Mouse (Mus musculus) embryonic fibroblast, embryonic 13.5 days (primary cell): ENCODE results near the gene Fkbp8.

ENCODE experiments used
- CTCF ChIP-seq: IDR thresholded peaks from 2 replicates; pipeline ENCODE4 v1.5.1; 2011; ENCODE audit warnings: mild to moderate bottlenecking, control low read depth, low read length, moderate library complexity, borderline replicate concordance; ENCODE audit not compliant: insufficient read depth
- POLR2A ChIP-seq: IDR thresholded peaks from 2 replicates; pipeline ENCODE4 v1.6.1; 2011; ENCODE audit warnings: low read depth, mild to moderate bottlenecking, control low read depth, low read length, moderate library complexity

DNA sequence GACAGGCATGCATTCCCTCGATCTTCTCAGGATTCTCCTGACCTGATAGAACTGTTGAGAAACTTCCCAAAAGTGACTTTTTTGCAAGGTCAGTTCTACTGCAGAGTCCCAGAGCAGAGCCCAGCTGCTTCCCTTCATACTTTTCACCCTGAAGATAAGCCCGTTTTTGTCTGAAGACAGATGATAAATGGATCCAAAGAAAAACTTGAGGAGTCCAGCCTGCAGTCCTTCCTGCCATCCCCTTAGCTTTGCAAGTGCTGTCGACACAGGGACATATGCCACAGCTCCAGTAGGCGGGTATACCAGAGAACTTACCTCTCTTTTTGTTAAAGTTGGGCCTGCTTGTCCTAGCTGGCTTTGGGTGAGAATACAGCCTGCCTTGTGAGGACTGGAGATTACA lies 33.8 kb downstream of the Fkbp8 start:
- no peak for TF ChIP-seq CTCF
- no peak for TF ChIP-seq POLR2A
